Mouse (Mus musculus): ENCODE data around the gene Ppm1b. TPM values are rescaled to one million over a fixed set of nuclear protein-coding genes. Genes with fewer than 3 reads are reported as not detected.

Gene Ppm1b
- polyA plus RNA-seq, 1 experiment from 2014 or later, result 90.7 TPM

- Histone ChIP-seq H3K9ac (ENCODE audit: low read depth, low read length) (no peak overlapping the region), H3K36me3 (ENCODE audit: control insufficient read depth, insufficient read depth, low read length) (no peaks in the 10 kb centered on the region), H3K4me1 (replicated peaks; ENCODE audit: control insufficient read depth, insufficient read depth, low read length) (no peaks in the 10 kb centered on the region), H3K4me3 (ENCODE audit: low read depth, low read length) (no peak overlapping the region), H3K4me2 (replicated peaks; ENCODE audit: low read depth, low read length) (no peak overlapping the region), H3K27me3 (ENCODE audit: control insufficient read depth, insufficient read depth, low read length) (no peaks in the 10 kb centered on the region), H3K27ac (ENCODE audit: low read depth, low read length) (no peak overlapping the region), H3K9me3 (ENCODE audit: control insufficient read depth, low read length) (no peaks in the 10 kb centered on the region)
- DNase-seq (ENCODE audit: low spot score), result no peak
- no peak for ATAC-seq (ENCODE audit: low FRiP score)
Observed at GRCm38 (mm10) chr17:84988514-84988913, 32.0 kb downstream of the Ppm1b start.

GRCm38 (mm10) chr17:84995844-84996243, 39.3 kb downstream of the Ppm1b start:
- no peak for DNase-seq (ENCODE audit: low spot score)
- ATAC-seq (ENCODE audit: low FRiP score), result no peak
- Histone ChIP-seq H3K4me1 (replicated peaks; ENCODE audit: control insufficient read depth, insufficient read depth, low read length) (no peaks in the 10 kb centered on the region), H3K27me3 (ENCODE audit: control insufficient read depth, insufficient read depth, low read length) (no peaks in the 10 kb centered on the region), H3K36me3 (ENCODE audit: control insufficient read depth, insufficient read depth, low read length) (no peaks in the 10 kb centered on the region), H3K4me2 (replicated peaks; ENCODE audit: low read depth, low read length) (no peak overlapping the region), H3K4me3 (ENCODE audit: low read depth, low read length) (no peak overlapping the region), H3K9ac (ENCODE audit: low read depth, low read length) (no peak overlapping the region), H3K9me3 (ENCODE audit: control insufficient read depth, low read length) (no peaks in the 10 kb centered on the region), H3K27ac (ENCODE audit: low read depth, low read length) (no peak overlapping the region)
- WGBS, result 89% methylated on average over 6 of the region's 6 CpGs

GRCm38 (mm10) chr17:84997639-84998038, 41.1 kb downstream of the Ppm1b start:
- Histone ChIP-seq H3K4me2 (replicated peaks; ENCODE audit: low read depth, low read length) (no peak overlapping the region), H3K36me3 (ENCODE audit: control insufficient read depth, insufficient read depth, low read length) (no peaks in the 10 kb centered on the region), H3K9ac (ENCODE audit: low read depth, low read length) (no peak overlapping the region), H3K27ac (ENCODE audit: low read depth, low read length) (no peak overlapping the region), H3K27me3 (ENCODE audit: control insufficient read depth, insufficient read depth, low read length) (no peaks in the 10 kb centered on the region), H3K4me3 (ENCODE audit: low read depth, low read length) (no peak overlapping the region), H3K4me1 (replicated peaks; ENCODE audit: control insufficient read depth, insufficient read depth, low read length) (no peaks in the 10 kb centered on the region), H3K9me3 (ENCODE audit: control insufficient read depth, low read length) (no peaks in the 10 kb centered on the region)
- DNase-seq (ENCODE audit: low spot score) (no peak), ATAC-seq (ENCODE audit: low FRiP score) (no peak)
- WGBS, result 100% methylated on average over 1 of the region's 1 CpGs

- Histone ChIP-seq H3K4me3 (ENCODE audit: low read depth, low read length) (no peak overlapping the region), H3K4me2 (replicated peaks; ENCODE audit: low read depth, low read length) (no peak overlapping the region), H3K36me3 (ENCODE audit: control insufficient read depth, insufficient read depth, low read length) (no peaks in the 10 kb centered on the region), H3K9me3 (ENCODE audit: control insufficient read depth, low read length) (no peaks in the 10 kb centered on the region), H3K27ac (ENCODE audit: low read depth, low read length) (no peak overlapping the region), H3K9ac (ENCODE audit: low read depth, low read length) (no peak overlapping the region), H3K4me1 (replicated peaks; ENCODE audit: control insufficient read depth, insufficient read depth, low read length) (no peaks in the 10 kb centered on the region), H3K27me3 (ENCODE audit: control insufficient read depth, insufficient read depth, low read length) (no peaks in the 10 kb centered on the region)
- WGBS, result 80% methylated on average over 10 of the region's 10 CpGs
- DNase-seq (ENCODE audit: low spot score) (no peak), ATAC-seq (ENCODE audit: low FRiP score) (no peak)
Observed at GRCm38 (mm10) chr17:84999636-85000035, 43.1 kb downstream of the Ppm1b start.

GRCm38 (mm10) chr17:85013485-85013884, 56.9 kb downstream of the Ppm1b start:
- Histone ChIP-seq H3K27ac (ENCODE audit: low read depth, low read length) (no peak overlapping the region), H3K9me3 (ENCODE audit: control insufficient read depth, low read length) (no peaks in the 10 kb centered on the region), H3K36me3 (ENCODE audit: control insufficient read depth, insufficient read depth, low read length) (no peaks in the 10 kb centered on the region), H3K9ac (ENCODE audit: low read depth, low read length) (no peak overlapping the region), H3K27me3 (ENCODE audit: control insufficient read depth, insufficient read depth, low read length) (no peaks in the 10 kb centered on the region), H3K4me3 (ENCODE audit: low read depth, low read length) (no peak overlapping the region), H3K4me2 (replicated peaks; ENCODE audit: low read depth, low read length) (no peak overlapping the region), H3K4me1 (replicated peaks; ENCODE audit: control insufficient read depth, insufficient read depth, low read length) (no peaks in the 10 kb centered on the region)
- ATAC-seq (ENCODE audit: low FRiP score), result no peak
- WGBS, result 89% methylated on average over 6 of the region's 6 CpGs
- DNase-seq (ENCODE audit: low spot score), result no peak

- no peak overlapping the region for H3K9ac ChIP-seq (ENCODE audit: low read depth, low read length)
- no peaks in the 10 kb centered on the region for H3K27me3 ChIP-seq (ENCODE audit: control insufficient read depth, insufficient read depth, low read length)
- no peaks in the 10 kb centered on the region for H3K9me3 ChIP-seq (ENCODE audit: control insufficient read depth, low read length)
- no peak overlapping the region for H3K4me2 ChIP-seq (replicated peaks; ENCODE audit: low read depth, low read length)
- no peaks in the 10 kb centered on the region for H3K4me1 ChIP-seq (replicated peaks; ENCODE audit: control insufficient read depth, insufficient read depth, low read length)
- H3K4me3 ChIP-seq (ENCODE audit: low read depth, low read length), result no peak overlapping the region
- H3K36me3 ChIP-seq (ENCODE audit: control insufficient read depth, insufficient read depth, low read length), result no peaks in the 10 kb centered on the region
- DNase-seq (ENCODE audit: low spot score) (no peak), ATAC-seq (ENCODE audit: low FRiP score) (no peak)
- 96% methylated on average over 3 of the region's 3 CpGs for WGBS
- H3K27ac ChIP-seq (ENCODE audit: low read depth, low read length), result no peak overlapping the region
Observed at GRCm38 (mm10) chr17:85014632-85015031, 58.1 kb downstream of the Ppm1b start.

- Histone ChIP-seq H3K4me1 (replicated peaks; ENCODE audit: control insufficient read depth, insufficient read depth, low read length) (no peaks in the 10 kb centered on the region), H3K27ac (ENCODE audit: low read depth, low read length) (no peak overlapping the region), H3K36me3 (ENCODE audit: control insufficient read depth, insufficient read depth, low read length) (no peaks in the 10 kb centered on the region), H3K4me2 (replicated peaks; ENCODE audit: low read depth, low read length) (no peak overlapping the region), H3K9me3 (ENCODE audit: control insufficient read depth, low read length) (no peaks in the 10 kb centered on the region), H3K9ac (ENCODE audit: low read depth, low read length) (no peak overlapping the region), H3K27me3 (ENCODE audit: control insufficient read depth, insufficient read depth, low read length) (no peaks in the 10 kb centered on the region), H3K4me3 (ENCODE audit: low read depth, low read length) (no peak overlapping the region)
- no peak for DNase-seq (ENCODE audit: low spot score)
- ATAC-seq (ENCODE audit: low FRiP score), result no peak
- WGBS, result 95% methylated on average over 3 of the region's 3 CpGs
Observed at GRCm38 (mm10) chr17:85018344-85018743, 61.8 kb downstream of the Ppm1b start.

- H3K27ac ChIP-seq (ENCODE audit: low read depth, low read length), result no peak overlapping the region
- 79% methylated on average over 5 of the region's 5 CpGs for whole genome bisulfite sequencing
- H3K27me3 ChIP-seq (ENCODE audit: control insufficient read depth, insufficient read depth, low read length), result no peaks in the 10 kb centered on the region
- no peak overlapping the region for H3K4me2 ChIP-seq (replicated peaks; ENCODE audit: low read depth, low read length)
- no peak for ATAC-seq (ENCODE audit: low FRiP score)
- H3K36me3 ChIP-seq (ENCODE audit: control insufficient read depth, insufficient read depth, low read length), result no peaks in the 10 kb centered on the region
- H3K9me3 ChIP-seq (ENCODE audit: control insufficient read depth, low read length), result no peaks in the 10 kb centered on the region
- H3K4me3 ChIP-seq (ENCODE audit: low read depth, low read length), result no peak overlapping the region
- H3K9ac ChIP-seq (ENCODE audit: low read depth, low read length), result no peak overlapping the region
- DNase-seq (ENCODE audit: low spot score), result no peak
- no peaks in the 10 kb centered on the region for H3K4me1 ChIP-seq (replicated peaks; ENCODE audit: control insufficient read depth, insufficient read depth, low read length)
Observed at GRCm38 (mm10) chr17:85018794-85019193, 62.3 kb downstream of the Ppm1b start.

GRCm38 (mm10) chr17:85020343-85020742, 63.8 kb downstream of the Ppm1b start:
- no peaks in the 10 kb centered on the region for H3K27me3 ChIP-seq (ENCODE audit: control insufficient read depth, insufficient read depth, low read length)
- H3K9me3 ChIP-seq (ENCODE audit: control insufficient read depth, low read length), result no peaks in the 10 kb centered on the region
- no peaks in the 10 kb centered on the region for H3K36me3 ChIP-seq (ENCODE audit: control insufficient read depth, insufficient read depth, low read length)
- H3K9ac ChIP-seq (ENCODE audit: low read depth, low read length), result no peak overlapping the region
- 88% methylated on average over 3 of the region's 3 CpGs for WGBS
- no peak for DNase-seq (ENCODE audit: low spot score)
- H3K4me1 ChIP-seq (replicated peaks; ENCODE audit: control insufficient read depth, insufficient read depth, low read length), result no peaks in the 10 kb centered on the region
- ATAC-seq (ENCODE audit: low FRiP score), result no peak
- H3K4me2 ChIP-seq (replicated peaks; ENCODE audit: low read depth, low read length), result no peak overlapping the region
- H3K27ac ChIP-seq (ENCODE audit: low read depth, low read length), result no peak overlapping the region
- H3K4me3 ChIP-seq (ENCODE audit: low read depth, low read length), result no peak overlapping the region
